Mouse (Mus musculus) kidney, embryonic 14.5 days (tissue): ENCODE measurements at regions not wholly inside any gene's neighbourhood (a gene's known extent, or its start where the extent isn't known, plus 50 kb on each side); places are given as distances from the start of the nearest gene placed in this dataset.
A peak's percentile ranks its signal among the peaks of the same experiment; 100 is the strongest.

Experiments used
- ATAC-seq: fragments of 200-750 bp; cut with Nextera tagmentation; 2 replicates; pipeline ENCODE4 v1.8.0; 2017; ENCODE audit warnings: moderate number of reproducible peaks, mild to moderate bottlenecking, moderate TSS enrichment, moderate library complexity; ENCODE audit not compliant: low FRiP score, low TSS enrichment
- H3K27ac ChIP-seq: fragments of 300-500 bp; sonication (generic); 2 replicates; pipeline ENCODE4 v1.5.1; 2014; ENCODE audit warnings: low read depth, mild to moderate bottlenecking, low read length, moderate library complexity, mixed read lengths
- H3K27me3 ChIP-seq: fragments of 300-500 bp; sonication (generic); 2 replicates; pipeline ENCODE4 v1.6.1; 2014; ENCODE audit warnings: mild to moderate bottlenecking, low read length; ENCODE audit not compliant: control insufficient read depth, insufficient read depth
- H3K36me3 ChIP-seq: fragments of 300-500 bp; sonication (generic); 2 replicates; pipeline ENCODE4 v1.6.1; 2014; ENCODE audit warnings: low read length, mixed read lengths; ENCODE audit not compliant: control insufficient read depth, insufficient read depth
- H3K4me1 ChIP-seq: fragments of 300-500 bp; sonication (generic); 2 replicates; pipeline ENCODE4 v1.6.1; 2014; ENCODE audit warnings: low read length, mixed read lengths; ENCODE audit not compliant: control insufficient read depth, insufficient read depth
- H3K4me2 ChIP-seq: fragments of 300-500 bp; sonication (generic); replicated peaks from 2 replicates; pipeline ENCODE4 v1.6.1; 2014; ENCODE audit warnings: low read depth, mild to moderate bottlenecking, low read length
- H3K4me3 ChIP-seq: fragments of 300-500 bp; sonication (generic); 2 replicates; pipeline ENCODE4 v1.5.1; 2014; ENCODE audit warnings: mild to moderate bottlenecking, low read length
- H3K9ac ChIP-seq: fragments of 300-500 bp; sonication (generic); 2 replicates; pipeline ENCODE4 v1.6.1; 2014; ENCODE audit warnings: low read depth, mild to moderate bottlenecking, low read length, moderate library complexity
- H3K9me3 ChIP-seq: fragments of 300-500 bp; sonication (generic); 2 replicates; pipeline ENCODE4 v1.6.1; 2016; ENCODE audit warnings: low read length; ENCODE audit not compliant: control insufficient read depth
- WGBS: fragments of 180-500 bp; shearing (Covaris S2); extraction: QIAGEN DNeasy Blood & Tissue Kit; methylation state at CpG from one replicate; pipeline ENCODE4 v1.1.7; 2014; 5-methylcytosine and 5-hydroxymethylcytosine counted together

- Histone ChIP-seq H3K4me1 (peaks cover 25% of the 10 kb centered on the region), H3K4me2 (peak overlapping the region; percentile 69), H3K27ac (peak overlapping the region; percentile 68), H3K4me3 (peak overlapping the region; percentile 41), H3K36me3 (no peaks in the 10 kb centered on the region), H3K9ac (peak overlapping the region; percentile 19; the same call in 1 of the 2 replicates), H3K9me3 (no peaks in the 10 kb centered on the region), H3K27me3 (no peaks in the 10 kb centered on the region; the same call in 1 of the 2 replicates)
- WGBS: 6% methylated on average over 13 of the region's 13 CpGs
- ATAC-seq: no peak; the same call in 1 of the 2 replicates
Measured at GRCm38 (mm10) chr17:47974503-47974902, 50.1 kb upstream of the Foxp4 start.
